Mouse (Mus musculus) inflammation-experienced regulatory T-cells, adult 6 months (primary cell): ENCODE data around the gene Olfr559. TPM values are rescaled to one million over a fixed set of nuclear protein-coding genes. Genes with fewer than 3 reads are reported as not detected.

ENCODE experiments used
- ATAC-seq: one replicate; pipeline ENCODE4 v1.8.0; 2017
- polyA plus RNA-seq, 3 experiments: library from polyadenylated mRNA; unstranded; fragments of 100-300 nt; shearing (Covaris generic); gene quantifications; one replicate each; pipeline ENCODE4 v1.2.1; 2017

Olfr559 gene
- polyA plus RNA-seq: not detected

DNA sequence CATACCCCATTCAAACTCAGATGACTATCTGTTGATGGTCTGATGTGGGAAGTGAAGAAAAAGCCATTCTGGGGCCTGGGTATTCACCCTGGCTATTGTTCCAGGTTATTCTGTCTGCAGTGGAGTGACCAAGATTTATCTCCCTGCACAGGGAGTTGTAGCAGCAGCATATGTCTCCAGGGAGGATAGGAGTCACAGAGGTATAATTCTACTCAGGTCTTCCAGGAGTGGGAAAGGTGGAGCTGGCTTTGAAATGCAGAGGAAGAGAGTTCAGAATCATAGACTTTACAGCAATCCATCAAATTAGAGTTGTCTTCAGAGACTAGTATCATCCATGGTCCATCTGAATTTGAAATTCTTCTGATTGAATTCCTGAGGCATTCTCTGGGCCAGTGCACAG is at the start of gene Olfr559:
Olfr559 (minus strand) TSS at position 101 of the 400 bp plus-strand sequence.
- no peak for ATAC-seq

DNA sequence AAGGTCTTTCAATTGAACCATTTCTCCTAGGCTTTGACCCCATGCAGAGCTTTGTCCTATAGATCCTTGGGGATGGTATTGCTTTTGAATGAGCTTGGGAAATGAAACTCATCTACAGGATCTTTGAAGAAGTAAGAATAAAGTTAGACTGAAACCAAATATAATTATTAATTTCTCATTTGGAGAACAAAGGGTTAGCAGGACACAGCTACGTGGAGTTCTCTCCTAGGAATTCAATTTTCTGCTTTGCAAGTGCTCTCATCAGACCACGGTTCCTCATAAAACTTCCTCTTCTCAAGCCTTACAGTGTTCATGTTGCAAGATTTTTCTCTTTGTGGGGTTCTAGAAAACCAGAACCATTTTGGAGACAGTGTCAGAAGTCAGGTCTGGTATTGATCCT is 43.6 kb upstream of the Olfr559 start, which contains the start of gene Olfr561:
Olfr561 (plus strand) TSS at position 301 of the 400 bp plus-strand sequence.
- no peak for ATAC-seq

DNA sequence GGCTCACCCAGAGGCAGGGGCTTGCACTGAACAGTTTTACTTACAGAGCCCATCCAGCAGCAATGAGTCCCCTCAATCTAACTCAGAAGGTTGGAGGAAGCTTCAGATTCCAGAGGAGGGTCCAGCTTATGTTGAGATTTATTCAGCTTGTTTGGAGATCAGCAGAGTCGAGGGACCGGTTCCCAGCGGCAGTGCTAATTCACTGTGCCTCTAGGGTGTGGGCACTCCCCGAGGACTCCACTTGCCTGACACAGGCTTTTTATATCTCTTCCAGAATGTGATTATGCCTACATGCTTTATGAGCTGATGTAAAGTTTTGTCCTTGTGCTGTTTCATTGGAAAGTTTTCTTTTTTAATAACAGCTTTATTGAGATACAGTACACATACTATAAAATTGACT is 32.0 kb upstream of the Olfr559 start, which contains the start of the genes Olfr560 and Olfr78:
Olfr560 (minus strand) TSS at position 101 of the 400 bp plus-strand sequence.
Olfr78 (minus strand) TSS at position 206 of the 400 bp plus-strand sequence.
- ATAC-seq: no peak

DNA sequence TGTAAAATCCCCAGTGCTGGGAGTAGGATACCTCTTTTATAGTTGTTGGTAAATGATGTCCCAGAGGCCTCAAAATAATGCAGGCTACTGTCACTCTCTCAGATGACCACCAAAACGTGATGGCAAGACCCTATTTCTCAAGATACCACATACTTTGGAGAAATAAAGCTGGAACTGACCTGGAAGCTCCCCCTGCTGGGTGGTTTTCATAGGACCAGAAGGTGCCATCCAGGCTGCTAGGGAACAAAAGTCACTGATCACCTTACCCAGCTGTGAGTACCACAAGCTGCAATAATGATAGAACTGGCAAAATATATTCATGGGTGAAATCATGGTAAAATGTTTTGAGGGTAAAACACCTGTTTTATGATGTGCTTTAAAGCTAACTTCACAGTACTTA is 24.8 kb upstream of the Olfr559 start:
- no peak for ATAC-seq

DNA sequence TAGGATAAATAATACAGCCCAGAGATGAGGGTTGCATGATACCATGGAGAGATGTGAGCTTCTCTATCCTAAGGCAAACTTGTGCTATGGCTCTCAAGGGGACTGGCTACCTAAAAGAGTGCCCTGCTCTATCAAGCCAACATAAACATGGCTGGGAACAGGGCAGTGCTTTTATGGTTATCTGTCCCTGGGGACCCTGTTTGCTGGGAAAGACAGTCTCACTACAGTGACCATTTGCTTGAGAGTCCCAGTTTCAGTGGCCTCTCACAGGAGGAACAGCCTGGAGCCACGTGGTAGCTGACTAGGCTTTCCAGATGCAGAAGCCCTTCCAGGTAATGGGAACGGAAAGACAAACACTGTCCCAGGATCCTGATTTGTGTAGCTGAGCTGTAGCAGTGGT is 10.4 kb upstream of the Olfr559 start:
- ATAC-seq: no peak

DNA sequence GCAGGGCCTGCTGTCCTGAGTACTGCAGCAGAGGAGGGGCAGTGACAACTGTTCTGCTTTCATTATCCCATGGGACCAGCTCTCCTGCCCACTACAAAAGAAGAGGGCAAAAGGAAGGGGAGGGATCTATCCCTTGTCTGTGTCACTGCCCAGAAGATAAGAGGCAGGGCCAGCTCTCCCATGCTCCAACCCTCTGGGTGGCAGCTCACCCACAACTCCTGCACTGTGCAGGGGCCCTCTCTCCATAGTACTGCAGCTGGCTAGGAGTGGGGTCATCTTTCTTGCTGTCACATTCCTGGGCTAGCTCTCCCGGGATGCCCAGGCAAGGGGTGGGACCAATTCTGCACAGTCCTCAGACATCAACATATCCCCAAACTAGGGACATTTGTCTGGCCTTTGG is 6.5 kb upstream of the Olfr559 start:
- no peak for ATAC-seq

DNA sequence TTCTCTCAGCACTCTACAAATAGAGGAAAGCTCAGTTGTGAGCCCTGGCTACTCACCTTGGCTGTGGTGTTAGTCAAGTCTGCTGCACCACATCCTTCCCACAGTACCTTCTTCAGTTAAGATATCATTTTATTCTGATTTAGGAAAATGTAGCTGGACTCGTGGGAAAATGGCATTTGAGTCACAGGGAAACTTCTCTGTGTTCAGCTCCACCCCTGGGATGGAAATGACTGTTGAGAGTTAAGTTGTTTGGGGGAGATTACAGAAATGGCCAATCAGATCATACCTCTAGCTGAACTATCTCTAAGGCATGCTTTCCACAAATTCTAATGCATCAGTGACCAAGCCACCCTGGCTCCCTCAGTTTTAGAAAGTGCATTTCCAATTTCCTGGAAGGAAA is 8.3 kb downstream of the Olfr559 start, which contains the start of gene Olfr33:
Olfr33 (minus strand) TSS at position 101 of the 400 bp plus-strand sequence.
- ATAC-seq: no peak

DNA sequence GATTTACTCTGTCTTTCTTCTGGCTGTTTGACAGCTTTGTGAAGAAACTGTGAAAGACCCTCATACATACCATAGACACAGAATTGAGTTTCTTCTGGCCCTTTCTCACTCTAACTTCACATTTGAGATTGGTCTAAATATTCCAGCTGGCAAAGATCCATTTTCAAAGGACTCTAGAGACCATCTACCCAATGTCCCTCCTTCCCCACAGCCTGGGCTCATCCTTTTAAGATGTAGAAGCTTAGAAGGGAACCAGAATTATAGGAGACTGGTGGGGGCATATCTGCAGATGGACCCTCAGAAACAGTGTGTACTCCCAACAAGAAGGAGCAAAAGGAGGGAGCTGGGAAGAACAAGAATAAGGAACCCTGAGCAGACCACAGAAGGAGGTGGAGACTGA is 25.4 kb downstream of the Olfr559 start, which contains the start of gene Olfr558:
Olfr558 (plus strand) TSS at position 301 of the 400 bp plus-strand sequence.
- no peak for ATAC-seq

DNA sequence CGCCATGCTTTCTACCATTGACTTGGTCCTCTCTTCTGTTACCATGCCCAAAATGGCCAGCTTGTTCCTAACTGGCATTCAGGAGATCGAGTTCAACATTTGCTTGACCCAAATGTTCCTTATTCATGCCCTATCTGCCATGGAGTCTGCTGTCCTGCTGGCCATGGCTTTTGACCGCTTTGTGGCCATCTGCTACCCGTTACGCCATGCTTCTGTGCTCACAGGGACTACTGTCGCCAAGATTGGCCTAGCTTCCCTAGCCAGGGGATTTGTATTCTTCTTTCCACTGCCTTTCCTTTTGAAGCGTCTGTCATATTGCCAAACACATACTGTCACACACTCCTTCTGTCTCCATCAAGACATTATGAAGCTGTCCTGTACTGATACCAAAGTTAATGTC is 28.8 kb downstream of the Olfr559 start:
- ATAC-seq: no peak

DNA sequence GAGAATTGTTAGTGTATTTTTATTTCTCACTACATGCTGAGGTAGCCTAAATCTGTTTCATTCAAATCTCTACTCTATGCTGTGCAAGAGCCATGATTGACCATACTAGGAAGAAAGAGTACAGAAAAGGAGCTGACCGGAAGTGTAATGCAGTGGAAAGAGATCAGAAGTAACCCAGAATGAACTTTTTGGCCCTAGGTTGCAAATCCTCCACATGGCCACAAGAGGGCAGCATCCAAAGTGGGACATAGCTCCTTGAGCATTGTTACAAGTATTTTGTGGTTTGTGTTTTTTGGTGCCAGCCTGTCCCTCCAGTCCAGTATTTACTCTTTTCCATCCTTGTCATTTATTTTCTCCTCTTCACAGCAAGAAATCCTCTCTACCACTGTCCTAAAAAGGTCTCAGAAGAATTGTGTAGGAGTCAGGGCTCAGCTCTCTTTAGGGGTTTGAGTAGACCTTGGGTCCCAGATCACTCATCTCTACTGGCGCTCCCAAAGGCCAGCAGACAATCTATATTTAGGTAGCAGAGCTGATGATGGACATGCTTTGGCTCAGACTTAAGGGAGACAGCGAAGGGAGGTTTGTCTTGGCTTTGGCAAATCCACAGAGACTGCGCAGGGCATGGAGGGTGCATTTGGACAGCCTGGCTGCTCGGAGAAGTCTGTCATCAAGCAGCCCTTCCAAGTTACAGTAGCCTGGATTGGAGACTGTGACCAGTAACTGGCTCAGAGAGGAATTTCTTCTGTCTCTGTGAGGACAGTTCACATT is 31.7 kb downstream of the Olfr559 start, which contains the start of gene Olfr557:
Olfr557 (plus strand) TSS at position 553 of the 768 bp plus-strand sequence.
- ATAC-seq: peak; percentile 32

DNA sequence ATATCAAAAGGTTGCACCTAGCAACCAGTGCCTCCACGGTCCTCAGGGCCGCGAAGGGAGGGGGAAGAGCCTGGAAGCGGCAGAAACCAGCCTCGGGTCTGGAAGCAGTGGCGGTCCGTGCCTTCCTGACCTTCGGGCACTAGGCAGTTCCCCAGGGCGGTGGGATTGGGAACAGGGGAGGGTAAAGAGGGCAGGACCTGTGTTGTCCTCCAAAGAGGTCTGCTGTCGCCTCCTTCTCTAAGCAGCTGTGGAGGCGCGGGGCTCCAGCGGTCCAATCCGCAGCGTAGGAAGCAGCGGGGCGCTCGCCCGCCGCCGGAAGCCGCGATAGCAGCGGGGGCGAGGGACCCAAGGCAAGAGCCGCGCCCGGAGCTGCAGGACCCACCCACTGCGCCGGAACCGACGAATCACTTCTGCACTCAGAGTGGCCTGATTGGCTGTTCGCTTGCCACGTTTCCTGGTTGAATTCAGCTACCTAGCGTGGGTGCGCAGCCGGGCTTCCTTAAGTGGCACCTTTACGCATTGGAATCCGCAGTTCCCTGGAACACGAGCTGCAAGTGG is 40.3 kb downstream of the Olfr559 start, which contains the start of gene Trim68:
Trim68 (minus strand) TSS at position 384 of the 558 bp plus-strand sequence.
- peak; percentile 99 for ATAC-seq

DNA sequence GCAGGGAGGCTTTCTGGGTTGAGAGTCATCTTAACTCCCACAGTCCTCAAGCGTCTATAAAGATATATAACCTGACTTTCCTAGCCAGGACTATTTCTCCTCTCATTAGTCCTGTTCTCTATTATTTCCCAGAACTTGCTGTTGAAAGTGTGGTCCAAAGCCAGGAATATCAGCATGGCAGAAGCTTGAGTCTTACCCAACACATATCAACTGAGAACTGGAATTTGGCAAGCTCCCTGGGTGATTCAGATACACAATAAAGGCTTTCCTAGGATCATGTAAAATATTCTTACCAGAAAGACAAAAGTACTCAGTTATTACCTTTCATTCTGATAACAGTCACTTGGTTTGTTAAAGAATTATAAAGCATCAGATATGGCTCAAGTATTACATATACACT is 45.4 kb downstream of the Olfr559 start:
- ATAC-seq: no peak

DNA sequence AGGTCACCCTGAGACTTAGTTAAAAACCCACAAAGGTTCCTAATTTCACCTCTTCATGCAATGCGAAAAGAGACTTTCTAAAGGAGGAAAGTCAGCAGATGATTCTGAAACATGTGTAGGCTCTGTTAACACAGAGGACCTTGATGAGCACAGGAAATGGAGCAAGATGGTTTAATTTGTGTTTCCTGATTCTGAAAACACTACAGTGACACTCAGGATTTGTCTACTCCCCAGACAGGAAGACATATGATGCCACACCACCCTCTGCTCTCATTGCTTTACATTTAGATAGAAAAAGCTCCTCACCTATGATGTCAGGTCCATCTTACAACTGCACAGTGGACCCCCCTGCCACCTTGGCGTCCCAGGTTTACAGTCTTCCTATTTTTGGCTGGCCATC is 51.1 kb downstream of the Olfr559 start:
- ATAC-seq: no peak

Other genes starting within 250 kb of the Olfr559 start
- under 1 TPM in 1 of 3 experiments, not detected in 2; 0.41 TPM for gene Olfr543, start 245.8 kb downstream of the Olfr559 start, polyA plus RNA-seq
- gene Olfr544, start 239.2 kb downstream of the Olfr559 start, polyA plus RNA-seq: not detected
- not detected for gene Olfr545, start 227.9 kb downstream of the Olfr559 start, polyA plus RNA-seq
- gene Olfr547, start 192.7 kb downstream of the Olfr559 start, polyA plus RNA-seq: not detected
- gene Olfr548-ps1, start 186.6 kb downstream of the Olfr559 start, polyA plus RNA-seq: not detected
- gene Olfr549, start 177.6 kb downstream of the Olfr559 start, polyA plus RNA-seq: not detected
- gene Trim21, start 162.0 kb downstream of the Olfr559 start, polyA plus RNA-seq: 10 to 100 TPM in 1 of 3 experiments, 1 to 10 TPM in 2; 7.8 to 10.0 (median 9.7) TPM
- under 1 TPM in 1 of 3 experiments, not detected in 2; 0.15 TPM for gene Olfr550, start 156.0 kb downstream of the Olfr559 start, polyA plus RNA-seq
- under 1 TPM in 1 of 3 experiments, not detected in 2; 0.12 TPM for gene Olfr551, start 135.6 kb downstream of the Olfr559 start, polyA plus RNA-seq
- gene Olfr552, start 129.7 kb downstream of the Olfr559 start, polyA plus RNA-seq: not detected
- not detected for gene Olfr553, start 109.3 kb downstream of the Olfr559 start, polyA plus RNA-seq
- not detected for gene Olfr554, start 89.1 kb downstream of the Olfr559 start, polyA plus RNA-seq
- not detected for gene Olfr555, start 68.7 kb downstream of the Olfr559 start, polyA plus RNA-seq
- gene Olfr556, start 62.6 kb downstream of the Olfr559 start, polyA plus RNA-seq: under 1 TPM in 1 of 3 experiments, not detected in 2; 0.15 TPM
- gene Trim68, start 40.2 kb downstream of the Olfr559 start, polyA plus RNA-seq: 10 to 100 TPM in 2 of 3 experiments, 1 to 10 TPM in 1; 7.5 to 16.1 (median 15.7) TPM
- gene Olfr557, start 31.6 kb downstream of the Olfr559 start, polyA plus RNA-seq: not detected
- gene Olfr558, start 25.3 kb downstream of the Olfr559 start, polyA plus RNA-seq: not detected
- not detected for gene Olfr33, start 8.4 kb downstream of the Olfr559 start, polyA plus RNA-seq
- gene Olfr560, start 31.9 kb upstream of the Olfr559 start, polyA plus RNA-seq: not detected
- not detected for gene Olfr78, start 32.0 kb upstream of the Olfr559 start, polyA plus RNA-seq
- gene Olfr561, start 43.7 kb upstream of the Olfr559 start, polyA plus RNA-seq: not detected
- not detected for gene Olfr564, start 76.0 kb upstream of the Olfr559 start, polyA plus RNA-seq
- gene Olfr566, start 131.3 kb upstream of the Olfr559 start, polyA plus RNA-seq: not detected
- not detected for gene Olfr568, start 149.6 kb upstream of the Olfr559 start, polyA plus RNA-seq
- gene Olfr569, start 163.4 kb upstream of the Olfr559 start, polyA plus RNA-seq: not detected
- not detected for gene Olfr570, start 167.1 kb upstream of the Olfr559 start, polyA plus RNA-seq
- not detected for gene Olfr571, start 190.0 kb upstream of the Olfr559 start, polyA plus RNA-seq
- gene Olfr572, start 196.9 kb upstream of the Olfr559 start, polyA plus RNA-seq: not detected
- not detected for gene Olfr573-ps1, start 215.1 kb upstream of the Olfr559 start, polyA plus RNA-seq
- gene Olfr574, start 221.0 kb upstream of the Olfr559 start, polyA plus RNA-seq: not detected
- not detected for gene Olfr575, start 231.3 kb upstream of the Olfr559 start, polyA plus RNA-seq
- not detected for gene Olfr576, start 235.2 kb upstream of the Olfr559 start, polyA plus RNA-seq
- not detected for gene Olfr577, start 248.5 kb upstream of the Olfr559 start, polyA plus RNA-seq